Mouse (Mus musculus) thymus, postnatal 25 days (tissue): ENCODE results near the gene Ung.

ENCODE experiments used
- DNase-seq: peaks from one replicate; pipeline ENCODE4 v3.0.0; 2022

Gene Ung

GRCm38 (mm10) chr5:114131521-114131840, 1.3 kb downstream of the Ung start:
- DNase-seq, result peak; percentile 62

DNA sequence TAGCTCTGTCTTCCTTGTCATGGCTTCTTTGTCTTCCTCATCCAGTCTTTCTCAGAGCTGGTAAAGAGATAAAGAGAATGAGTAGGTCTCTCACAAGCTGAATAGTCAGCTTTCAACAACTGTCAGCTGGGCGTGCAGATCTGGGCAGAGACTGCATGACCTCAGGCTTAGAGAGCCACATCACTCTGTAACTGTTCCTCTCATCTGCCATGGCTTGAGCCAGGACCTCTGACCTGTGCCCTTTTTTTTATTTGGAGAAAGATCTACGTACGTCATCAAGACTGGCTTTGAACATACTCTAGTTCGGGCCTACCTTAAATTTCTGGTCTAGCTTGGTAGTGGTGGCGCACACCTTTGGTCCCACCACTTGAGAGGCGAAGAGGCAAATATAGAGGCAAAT, 2.7 kb downstream of the Ung start:
- no peak for DNase-seq

DNA sequence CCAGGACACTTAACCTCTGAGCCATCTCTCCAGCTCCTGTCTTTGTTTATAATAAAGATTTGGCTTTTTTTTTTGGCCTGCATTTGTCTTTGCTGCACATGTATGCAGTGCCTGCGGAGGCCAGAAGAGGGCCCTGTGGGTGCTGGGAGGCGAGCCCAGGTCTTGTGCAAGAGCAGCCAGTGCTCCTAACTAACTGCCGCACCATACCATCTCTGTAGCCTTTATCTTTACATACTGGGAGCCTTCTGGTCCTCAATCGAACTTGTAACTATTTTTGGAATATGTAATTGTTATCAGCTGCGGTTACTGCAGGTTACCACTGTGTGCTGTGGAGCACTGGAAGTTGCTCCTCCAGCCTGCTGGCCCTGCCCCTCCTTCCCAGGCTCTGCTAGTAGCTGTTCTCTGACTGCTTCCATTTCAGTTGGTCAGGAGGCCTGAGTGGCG, 3.9 kb downstream of the Ung start:
- peak; percentile 20 for DNase-seq

DNA sequence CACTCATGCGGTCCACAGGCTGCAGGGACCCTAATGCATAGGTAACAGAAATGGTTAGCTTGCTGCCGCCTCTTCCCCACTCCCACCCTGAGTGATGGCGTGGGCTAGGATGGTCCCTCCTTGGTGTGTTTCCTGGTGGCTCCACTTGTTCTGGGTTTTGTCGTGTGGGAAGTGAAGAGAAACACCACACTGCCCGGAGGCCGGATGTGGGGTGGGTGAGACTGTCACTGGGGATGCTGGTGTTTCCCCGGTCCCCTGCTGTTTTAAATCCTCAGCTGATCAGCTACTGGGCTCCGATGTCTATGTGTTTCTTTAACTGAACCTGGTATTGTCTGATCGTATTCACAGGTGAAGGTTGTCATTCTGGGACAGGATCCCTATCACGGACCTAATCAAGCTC, 5.3 kb downstream of the Ung start:
- DNase-seq, result no peak

DNA sequence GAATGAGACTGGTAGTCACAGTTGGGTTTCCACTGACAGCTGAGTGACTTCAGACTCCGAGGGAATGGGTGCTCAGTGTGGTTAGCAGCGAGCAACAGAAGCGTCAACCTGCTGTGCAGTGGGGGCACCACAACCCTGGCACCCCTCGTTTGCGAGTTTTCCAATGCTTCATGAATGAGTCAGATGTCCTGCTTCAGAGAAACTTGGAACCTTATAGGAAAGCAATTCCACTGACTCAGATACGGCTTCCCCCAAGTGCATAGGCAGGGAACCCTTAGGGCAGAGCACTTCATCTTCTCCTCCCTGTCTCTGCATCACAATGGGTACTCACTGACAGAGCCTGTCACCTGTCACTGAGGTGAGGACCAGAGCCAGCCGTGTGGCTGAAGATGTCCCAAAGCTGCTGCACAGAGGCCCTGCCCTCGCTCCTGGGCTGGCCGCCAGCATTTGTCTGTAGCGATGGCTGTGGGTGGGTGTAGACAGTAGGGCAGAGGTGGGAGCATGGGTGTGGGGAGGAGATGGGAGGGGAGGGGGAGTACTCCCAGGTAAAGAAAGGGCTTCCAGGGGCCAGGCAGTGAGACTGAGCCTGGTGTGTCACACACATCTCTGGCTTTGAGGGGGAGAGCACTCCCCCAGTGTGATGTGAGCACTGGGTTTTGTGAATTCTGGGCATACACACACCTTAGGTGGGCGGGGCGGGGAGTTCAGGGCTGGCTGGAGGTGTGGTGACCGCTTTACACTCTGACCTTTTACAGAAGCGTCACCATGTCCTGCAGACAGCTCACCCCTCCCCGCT, 7.5 kb downstream of the Ung start:
- DNase-seq, result no peak

DNA sequence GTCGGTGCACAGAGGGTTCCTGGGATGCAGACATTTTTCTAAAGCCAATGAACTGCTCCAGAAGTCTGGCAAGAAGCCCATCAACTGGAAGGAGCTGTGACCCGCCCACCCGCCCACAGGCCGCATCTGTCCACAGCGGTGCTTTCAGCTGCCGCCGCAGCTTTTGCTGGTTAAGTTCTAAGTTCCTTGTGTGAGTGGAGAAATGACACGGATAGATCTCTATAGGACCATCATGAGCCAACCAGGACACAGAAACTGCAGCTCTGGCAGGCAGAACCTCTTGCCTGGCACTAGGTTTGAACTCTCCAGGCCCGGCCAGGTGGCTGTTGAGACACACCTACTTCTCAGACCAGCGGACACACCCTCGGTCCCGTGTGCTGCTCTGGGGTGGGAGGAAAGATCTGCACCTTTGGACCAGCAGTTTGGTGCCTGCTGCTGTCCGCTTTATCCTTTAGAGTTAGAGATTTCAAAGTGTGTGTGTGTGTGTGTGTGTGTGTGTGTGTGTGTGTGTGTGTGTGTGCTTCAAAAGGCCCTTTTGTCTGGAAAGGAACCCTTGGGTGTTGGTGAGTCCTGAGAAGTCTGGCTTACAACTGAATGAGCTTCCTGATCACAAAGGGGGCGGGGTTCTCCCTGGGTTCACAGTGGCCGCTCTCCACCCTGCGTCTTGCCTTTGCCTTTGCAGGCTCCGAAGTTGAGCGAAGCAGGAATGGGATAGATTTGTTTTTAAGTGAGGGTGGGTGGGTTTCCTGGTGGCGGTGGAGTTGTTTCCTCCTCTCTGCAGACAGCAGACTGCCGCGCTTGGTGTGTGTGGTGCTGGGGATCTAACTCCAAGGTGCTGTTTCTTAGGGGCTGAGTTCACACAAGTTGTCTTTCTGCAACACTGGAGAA, 8.3 kb downstream of the Ung start:
- DNase-seq, result no peak

- DNase-seq, result no peak
Observed at GRCm38 (mm10) chr5:114139175-114139574, 9.0 kb downstream of the Ung start.

GRCm38 (mm10) chr5:114146028-114146888, 16.1 kb downstream of the Ung start, which contains the start of gene Acacb:
Gene Acacb, plus strand, starts transcription at chr5:114146535.
- no peak for DNase-seq

- no peak for DNase-seq
Observed at GRCm38 (mm10) chr5:114147043-114147972, 17.1 kb downstream of the Ung start.

DNA sequence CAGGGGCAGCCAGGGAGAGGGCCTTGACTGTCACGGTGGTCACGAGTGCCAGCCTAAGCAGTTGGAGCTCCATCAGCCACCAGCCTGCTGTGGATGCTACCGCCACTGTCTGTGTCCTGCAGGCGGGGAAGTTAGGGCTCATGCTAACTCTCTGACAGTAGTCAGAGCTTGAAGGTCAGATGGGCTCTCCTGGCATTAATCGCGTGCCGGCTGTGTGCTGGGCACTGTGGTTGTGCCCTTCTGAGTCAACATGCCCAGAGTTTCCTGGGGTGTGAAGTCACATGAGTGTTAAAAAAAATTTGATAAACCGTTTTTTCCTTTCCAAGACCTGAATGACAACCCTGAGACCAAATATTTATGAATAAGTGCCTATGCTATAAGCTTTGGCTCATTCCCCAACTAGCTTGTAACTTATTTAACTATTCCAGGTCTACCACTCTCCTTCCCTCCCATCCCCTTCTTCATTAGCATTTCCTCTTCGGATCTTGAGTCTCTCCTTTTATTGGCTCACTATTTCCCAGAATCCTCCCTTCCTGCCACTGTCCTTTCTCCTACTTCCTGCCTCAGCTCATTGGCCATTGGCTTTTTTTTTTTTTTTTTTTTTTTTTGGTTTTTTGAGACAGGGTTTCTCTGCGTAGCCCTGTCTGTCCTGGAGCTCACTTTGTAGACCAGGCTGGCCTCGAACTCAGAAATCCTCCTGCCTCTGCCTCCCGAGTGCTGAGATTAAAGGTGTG, 22.3 kb downstream of the Ung start:
- no peak for DNase-seq

DNA sequence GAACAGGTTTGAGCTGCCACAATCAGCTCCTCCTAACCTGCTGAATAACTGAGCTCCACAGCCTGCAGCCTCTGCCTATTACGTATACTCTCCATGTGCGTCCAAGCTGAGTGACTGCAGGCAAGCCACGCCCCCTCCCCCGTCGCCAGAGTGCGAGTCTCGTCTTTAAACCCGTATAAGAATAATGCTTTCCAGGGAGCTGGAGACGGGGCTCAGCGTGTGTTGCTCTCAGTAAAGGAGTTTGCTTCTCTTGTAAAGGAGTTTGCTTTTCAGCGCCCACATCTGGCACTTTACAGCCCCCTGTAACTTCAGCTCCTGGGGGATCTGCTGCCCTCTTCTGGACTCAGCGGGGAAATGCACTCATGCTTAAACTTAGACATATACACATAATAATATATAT, 23.3 kb downstream of the Ung start:
- DNase-seq, result peak; percentile 17

DNA sequence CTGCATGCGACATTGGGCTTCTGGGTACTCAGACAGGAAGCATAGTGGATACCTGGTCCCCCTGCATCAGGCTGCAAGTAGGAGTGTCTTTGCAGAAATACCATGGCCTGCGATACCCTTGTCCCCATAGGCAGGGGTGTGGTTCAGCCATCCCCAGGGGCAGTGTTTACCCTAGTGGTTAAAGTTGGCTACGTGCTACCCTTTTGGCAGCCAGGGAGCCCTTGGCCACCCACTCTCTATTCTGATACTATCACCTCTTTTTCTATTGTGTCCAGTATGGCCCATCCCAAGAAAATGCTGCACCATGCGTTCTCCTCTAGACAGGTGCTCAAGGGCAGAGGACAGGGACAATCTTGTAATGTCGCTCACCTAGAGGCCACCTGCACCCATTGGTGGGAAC, 24.6 kb downstream of the Ung start:
- DNase-seq, result no peak

DNA sequence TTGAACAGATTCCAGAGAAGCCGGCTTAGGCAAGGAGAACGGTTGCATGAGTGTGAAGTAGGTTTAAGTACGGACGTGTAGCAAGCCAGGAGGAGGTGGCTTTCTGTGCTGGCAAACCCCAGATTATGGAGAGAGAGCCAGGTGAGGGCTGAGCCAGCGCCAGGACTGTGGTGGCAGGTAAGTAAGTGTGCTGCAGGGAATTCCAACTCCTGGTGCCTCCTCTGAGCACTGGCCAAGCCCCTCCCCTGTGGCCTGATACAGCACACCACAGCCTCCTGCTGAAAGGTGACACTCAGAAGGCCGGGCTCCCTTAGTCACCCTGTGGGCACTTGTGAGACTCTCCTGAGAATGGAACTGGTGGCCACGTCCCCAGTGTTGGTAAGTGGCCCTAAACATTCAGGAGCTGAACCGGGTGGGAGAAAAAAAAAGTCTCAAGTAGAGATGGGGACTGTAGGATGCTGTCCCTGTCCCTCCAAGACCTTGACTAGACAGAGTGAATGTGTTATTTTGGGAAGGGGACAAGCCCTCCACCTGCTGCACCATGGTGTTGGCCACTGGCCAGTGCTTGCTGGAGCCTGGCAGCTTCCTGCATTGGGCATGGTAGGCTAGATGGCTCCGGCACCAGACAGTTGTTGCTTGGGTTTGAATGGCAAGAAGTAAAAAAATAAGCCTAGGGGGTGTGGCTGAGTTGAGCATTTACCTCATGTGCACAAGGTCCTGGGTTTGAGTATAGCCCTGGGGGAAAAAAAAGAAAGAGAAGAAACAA, 25.2 kb downstream of the Ung start:
- no peak for DNase-seq

- no peak for DNase-seq
Observed at GRCm38 (mm10) chr5:114157236-114157635, 27.1 kb downstream of the Ung start.

DNA sequence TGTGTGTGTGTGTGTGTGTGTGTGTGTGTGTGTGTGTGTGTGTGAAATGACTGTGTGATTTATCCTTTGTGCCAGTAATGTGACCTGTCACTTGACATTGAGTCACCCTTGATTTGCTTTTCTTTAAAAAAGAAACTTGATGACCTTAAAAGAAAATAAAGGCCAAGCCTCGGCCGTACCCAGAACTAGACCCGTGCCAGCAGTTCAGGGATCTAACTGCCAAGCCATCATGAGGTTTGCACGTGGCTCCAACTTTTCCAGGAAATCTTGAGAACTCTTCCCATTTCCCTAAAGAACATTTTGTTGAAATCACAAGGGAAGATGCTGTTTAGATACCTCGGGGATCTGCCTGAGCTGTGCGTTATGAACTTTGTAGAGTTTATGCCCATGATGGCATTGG, 31.2 kb downstream of the Ung start:
- no peak for DNase-seq

DNA sequence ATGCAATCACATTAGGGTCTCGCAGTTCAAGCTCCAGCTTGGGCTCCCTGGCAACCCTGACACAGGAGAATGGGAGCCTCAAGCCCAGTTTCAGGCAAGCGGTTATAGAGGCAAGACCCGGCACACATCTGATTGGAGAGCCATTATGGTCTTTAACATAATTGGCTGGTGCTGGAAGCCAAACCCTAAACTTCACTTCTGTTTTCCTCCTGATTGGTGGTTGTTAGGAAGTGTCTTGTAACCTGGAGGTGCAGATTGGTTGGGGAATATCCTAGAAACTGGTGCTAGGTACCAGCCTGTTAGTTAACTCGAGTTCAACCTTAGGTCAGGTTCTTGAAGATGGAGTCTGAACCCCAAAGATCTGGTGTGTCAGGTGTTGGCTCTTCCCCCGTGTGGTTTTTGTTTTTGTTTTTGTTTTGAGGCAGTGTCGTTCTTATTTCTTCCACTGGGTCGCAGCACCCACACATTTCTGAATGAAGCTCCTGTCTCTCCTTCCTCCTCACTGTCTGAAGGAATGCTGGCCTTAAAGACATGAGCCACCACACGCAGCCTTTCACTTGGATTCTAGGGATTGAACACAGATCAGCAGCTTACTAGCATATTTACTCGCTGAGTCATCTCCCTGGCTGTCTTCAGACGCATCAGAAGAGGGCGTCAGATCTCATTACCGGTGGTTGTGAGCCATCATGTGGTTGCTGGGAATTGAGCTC, 32.1 kb downstream of the Ung start:
- DNase-seq, result no peak

DNA sequence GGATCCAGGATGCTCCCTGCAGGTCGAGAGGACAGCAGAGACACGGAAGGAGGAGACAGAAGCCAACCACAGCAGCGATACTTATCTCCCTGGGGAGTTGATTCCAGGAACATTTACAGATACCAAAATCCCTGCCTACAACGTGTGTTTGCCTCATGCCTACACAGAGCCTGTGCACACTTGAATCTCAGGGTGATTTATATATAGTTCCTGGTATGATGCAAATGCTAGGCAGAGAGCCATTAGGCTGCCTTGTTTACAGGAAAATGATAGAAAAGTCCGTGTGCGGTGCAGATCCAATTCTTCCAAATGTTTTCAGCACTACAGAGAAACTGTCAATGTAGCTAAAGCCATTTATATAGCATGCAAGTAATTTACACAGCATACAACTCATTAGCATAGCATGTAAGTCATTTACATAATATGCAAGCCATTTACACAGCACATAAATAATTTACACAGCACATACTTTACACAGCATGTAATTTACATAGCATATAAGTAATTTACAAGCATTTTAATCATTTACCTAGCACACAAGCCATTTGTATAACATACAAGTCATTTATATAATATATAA, 33.0 kb downstream of the Ung start:
- no peak for DNase-seq

DNA sequence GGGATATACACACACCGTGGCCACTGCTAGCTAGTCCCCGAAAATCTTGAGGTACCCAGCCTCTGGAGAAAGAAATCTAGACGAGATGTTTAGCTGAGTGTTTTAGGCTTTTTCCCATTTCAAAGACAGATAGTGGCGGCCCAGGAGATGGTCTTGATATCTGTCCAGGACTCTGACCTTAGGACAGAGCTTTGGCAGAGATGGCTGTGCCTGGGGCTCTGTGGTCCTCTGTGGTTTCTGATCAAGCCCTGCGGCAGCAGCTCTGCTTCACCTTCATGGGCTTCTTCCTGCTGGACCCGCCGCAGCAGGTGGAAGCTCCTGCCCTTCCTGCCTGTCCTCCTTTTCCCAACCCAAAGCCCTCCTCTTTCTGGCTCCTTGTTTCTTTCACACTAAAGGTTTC, 40.2 kb downstream of the Ung start:
- DNase-seq, result no peak

GRCm38 (mm10) chr5:114172936-114173335, 42.8 kb downstream of the Ung start:
- no peak for DNase-seq
